Mouse (Mus musculus) fibroblast of lung, adult 2 months (primary cell): ENCODE data around the gene Tmem179.

ENCODE experiments used
- DNase-seq: peaks from one replicate; pipeline ENCODE4 v3.0.0-alpha.2; 2011; ENCODE audit warnings: low read depth

Tmem179 gene

GRCm38 (mm10) chr12:112516697-112517337, at the start of gene Tmem179:
Tmem179 (minus strand) TSS chr12:112516747.
- peak; percentile 61 for DNase-seq

- DNase-seq: no peak
These were observed 46.5 kb upstream of the Tmem179 start for GRCm38 (mm10) chr12:112563011-112563410.

DNA sequence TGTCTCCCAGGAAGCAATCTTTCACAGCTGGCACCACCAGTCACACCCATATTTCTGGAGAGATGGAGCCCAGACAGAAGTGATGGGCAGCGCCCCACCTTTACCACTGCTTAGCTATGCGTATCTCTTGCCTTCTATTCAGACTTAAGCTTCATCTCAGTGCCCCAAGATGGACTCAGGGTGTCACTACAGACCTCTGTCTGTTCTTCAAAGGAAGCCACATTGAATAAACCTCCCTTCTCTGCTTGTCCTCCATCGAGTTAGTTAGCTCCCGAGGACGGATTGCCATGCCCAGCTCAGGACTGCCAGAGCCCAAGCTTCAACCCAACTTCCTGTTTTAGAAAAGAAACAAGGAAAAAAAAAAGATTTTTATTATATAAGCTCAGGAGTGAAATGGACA, 45.9 kb upstream of the Tmem179 start:
- no peak for DNase-seq

GRCm38 (mm10) chr12:112561163-112561562, 44.6 kb upstream of the Tmem179 start:
- DNase-seq: no peak

- DNase-seq: no peak
These were observed 43.7 kb upstream of the Tmem179 start for GRCm38 (mm10) chr12:112560176-112560797.

GRCm38 (mm10) chr12:112559671-112560070, 43.1 kb upstream of the Tmem179 start:
- DNase-seq: no peak

- DNase-seq: no peak
These were observed 42.7 kb upstream of the Tmem179 start for GRCm38 (mm10) chr12:112559231-112559630.

- no peak for DNase-seq
These were observed 40.7 kb upstream of the Tmem179 start for GRCm38 (mm10) chr12:112557219-112557618.

DNA sequence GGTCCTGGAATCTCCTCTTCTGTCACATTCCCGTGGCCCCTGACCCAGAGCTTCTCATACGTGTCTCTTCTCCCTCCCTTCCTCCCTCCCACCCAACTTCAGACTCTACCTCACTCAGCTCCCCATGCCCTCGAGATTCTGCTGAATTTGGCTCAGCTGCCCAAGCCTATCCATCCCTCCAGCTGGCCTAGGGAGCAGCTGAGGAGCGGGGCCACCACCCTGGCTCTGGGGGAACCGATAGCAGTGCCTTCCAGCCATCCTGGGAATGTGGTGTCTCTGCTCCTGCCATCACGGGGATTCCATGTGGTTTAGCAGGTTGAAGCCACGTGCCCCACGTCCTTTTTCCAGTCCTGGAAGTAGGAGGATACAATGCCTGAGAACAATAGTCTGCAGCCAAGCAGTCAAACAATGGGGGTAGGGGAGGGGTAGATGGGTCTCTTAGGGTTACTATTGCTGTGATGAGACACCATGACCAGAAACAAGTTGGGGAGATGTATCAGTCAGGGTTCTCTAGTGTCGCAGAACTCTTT, 40.0 kb upstream of the Tmem179 start:
- no peak for DNase-seq

DNA sequence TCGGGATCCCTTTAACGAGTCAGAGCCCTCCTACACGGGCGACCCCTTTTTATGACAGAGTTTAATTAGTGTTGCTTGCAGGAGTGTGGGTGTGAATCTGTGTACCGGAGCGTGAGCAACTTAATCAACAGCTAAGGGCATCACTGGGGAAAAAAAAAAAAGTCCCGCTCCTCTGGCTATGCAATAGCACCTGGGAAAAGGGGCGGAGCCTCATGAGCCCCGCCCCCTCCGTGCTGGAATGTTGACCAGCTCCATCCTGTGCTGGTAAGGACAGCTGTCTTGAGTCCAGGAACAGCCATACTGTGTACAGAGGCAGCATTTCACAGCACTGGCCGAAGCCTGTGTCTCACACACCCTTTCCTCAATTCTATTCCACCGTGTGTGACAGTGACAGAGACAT, 38.4 kb upstream of the Tmem179 start:
- DNase-seq: no peak

- no peak for DNase-seq
These were observed 36.0 kb upstream of the Tmem179 start for GRCm38 (mm10) chr12:112552520-112552919.

- peak; percentile 79 for DNase-seq
These were observed 35.4 kb upstream of the Tmem179 start for GRCm38 (mm10) chr12:112551861-112552375.

- DNase-seq: no peak
These were observed 32.7 kb upstream of the Tmem179 start for GRCm38 (mm10) chr12:112549287-112549686.

- no peak for DNase-seq
These were observed 29.6 kb upstream of the Tmem179 start for GRCm38 (mm10) chr12:112546110-112546509.

- DNase-seq: no peak
These were observed 28.6 kb upstream of the Tmem179 start for GRCm38 (mm10) chr12:112544946-112545701.

- DNase-seq: no peak
These were observed 27.4 kb upstream of the Tmem179 start for GRCm38 (mm10) chr12:112543941-112544340.

GRCm38 (mm10) chr12:112542920-112543300, 26.4 kb upstream of the Tmem179 start:
- peak; percentile 44 for DNase-seq

- no peak for DNase-seq
These were observed 25.8 kb upstream of the Tmem179 start for GRCm38 (mm10) chr12:112542257-112542919.

DNA sequence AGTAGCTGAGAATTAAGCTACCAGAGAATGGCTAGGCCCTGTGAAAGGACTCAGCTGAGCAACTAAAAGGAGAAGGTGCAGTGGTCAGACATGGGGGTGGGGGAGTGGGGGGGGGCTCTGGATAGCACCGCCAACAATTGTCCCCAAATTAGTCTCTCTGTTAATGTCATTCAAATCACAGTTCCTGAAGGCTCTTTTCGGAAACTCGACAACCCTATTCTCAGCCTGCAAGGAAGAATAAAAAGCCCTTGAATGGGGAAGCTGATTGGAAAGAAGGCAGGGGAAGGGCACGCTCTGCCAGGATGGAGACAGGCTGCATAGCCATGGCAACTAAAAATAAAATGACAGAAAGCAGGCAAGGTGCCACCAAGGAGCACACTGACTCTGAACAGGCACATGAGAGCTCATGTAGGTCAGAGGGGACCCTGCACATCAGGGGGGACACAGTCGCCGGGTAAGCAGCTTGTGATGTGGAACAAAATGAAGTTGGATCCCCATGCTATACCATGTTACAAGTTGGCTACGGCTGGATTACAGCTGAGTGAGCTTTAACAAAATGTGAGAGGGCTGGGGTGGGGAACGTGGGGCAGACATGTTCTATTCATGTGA, 25.0 kb upstream of the Tmem179 start:
- DNase-seq: no peak

- DNase-seq: no peak
These were observed 23.8 kb upstream of the Tmem179 start for GRCm38 (mm10) chr12:112540321-112540720.

DNA sequence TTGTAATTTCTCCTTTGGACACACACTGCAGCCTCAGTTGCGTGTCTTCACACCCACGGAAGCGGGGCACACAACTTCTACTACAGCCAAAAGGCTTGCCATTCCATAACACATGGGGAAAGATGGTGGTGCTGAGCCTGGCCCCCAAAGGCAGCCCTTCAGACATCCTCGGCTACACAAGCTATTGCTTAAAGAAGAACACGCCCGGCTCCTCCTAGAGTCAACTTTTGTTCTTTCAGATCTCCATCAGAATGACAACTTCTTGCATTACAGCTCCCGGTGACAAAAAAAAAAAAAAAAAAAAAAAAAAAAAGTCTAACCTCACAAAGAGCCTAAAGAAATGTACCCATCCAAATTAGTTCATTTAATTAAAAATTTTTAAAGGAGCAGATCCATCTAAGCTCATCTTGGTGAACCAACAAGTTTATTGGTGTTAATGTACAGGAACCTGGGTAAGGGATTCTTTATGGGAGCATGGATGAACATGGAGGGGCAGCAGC, 23.0 kb upstream of the Tmem179 start:
- DNase-seq: no peak

DNA sequence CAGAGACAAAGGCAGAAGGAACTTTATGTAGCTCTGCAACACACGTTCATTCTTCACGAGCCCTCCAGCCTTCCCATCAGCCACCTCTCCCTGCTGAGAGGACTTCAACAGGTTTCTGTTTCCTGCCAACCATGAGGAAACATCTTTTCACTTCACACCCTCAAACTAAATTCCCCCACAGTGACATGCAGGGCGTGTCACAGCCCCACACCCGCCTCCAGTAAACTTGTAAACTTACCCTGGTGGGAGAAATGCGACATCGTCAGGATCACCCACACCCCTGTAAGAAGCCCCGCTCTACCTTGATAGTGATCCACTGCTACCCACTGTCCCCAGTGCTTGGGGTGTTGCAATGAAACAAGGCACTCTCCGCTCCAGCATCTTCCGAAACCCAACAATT, 21.8 kb upstream of the Tmem179 start:
- DNase-seq: no peak
